Mouse (Mus musculus): ENCODE measurements around the gene Lce3f.

DNA sequence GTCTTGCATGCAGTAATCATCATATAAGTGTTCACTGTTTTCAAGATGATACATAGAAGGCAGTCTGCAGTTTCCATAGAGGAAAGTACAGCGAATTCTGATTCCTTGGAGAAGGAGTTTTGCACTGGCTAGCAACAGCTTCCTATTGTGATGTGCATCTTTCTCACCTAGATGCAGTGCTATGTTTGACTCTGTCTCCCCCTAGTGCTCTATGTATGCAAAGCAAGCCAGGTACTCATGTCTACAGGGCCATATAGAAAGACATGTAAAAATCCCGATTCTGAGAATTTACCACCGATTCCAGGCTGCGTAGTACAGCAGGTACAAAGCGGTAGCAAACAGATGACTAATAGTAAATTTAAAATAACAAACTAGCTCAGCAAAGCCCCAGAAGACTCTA, 39.4 kb downstream of the Lce3f start:
- peak; percentile 61 for TF ChIP-seq CTCF (conservative IDR thresholded peaks at IDR 0.05; ENCODE audit: low read length)
- TF ChIP-seq POU5F1 (IDR thresholded peaks at IDR 0.05; ENCODE audit: borderline replicate concordance, low read length), result no peak
